Comparison of ENCODE assay signal across 18 mouse cellular contexts in genomic region chr11:63481676-63482310, GRCm38 (mm10).
DNase-seq lines count a peak whose midpoint lies in the region; ATAC-seq and TF ChIP-seq lines count a peak whose summit lies in the region.
"Had no signal": no experiment of that assay in that cellular context is flagged by ENCODE, and none has a peak within 500 bp of the region (broad histone marks: within the 10 kb centered on the region; RNA-seq: fewer than 3 reads in every experiment).

No protein-coding gene starts in this region.

- H3K27me3 ChIP-seq in kidney, embryonic 14.5 days (ENCODE audit: control insufficient read depth, insufficient read depth, low read length), result no peaks in the 10 kb centered on the region
- no peaks in the 10 kb centered on the region for H3K27me3 ChIP-seq in testis, adult 2 months (ENCODE audit: control insufficient read depth, insufficient read depth, low read length)
- H3K27me3 ChIP-seq in midbrain, embryonic 15.5 days (replicated peaks), result 0 out of 2 replicates have a peak, but pooled peaks cover 2% of the 10 kb centered on the region
- H3K27me3 ChIP-seq: hindbrain, embryonic 13.5 days had no signal

- TF ChIP-seq CTCF in testis, adult 2 months (IDR thresholded peaks at IDR 0.05; ENCODE audit: control insufficient read depth, insufficient read depth, insufficient replicate concordance, low read depth, low read length), result no peak

- ATAC-seq in kidney, embryonic 14.5 days (ENCODE audit: low FRiP score, low TSS enrichment), result no peak
- no peak for ATAC-seq in midbrain, embryonic 15.5 days (replicated peaks)
- ATAC-seq: forebrain, embryonic 13.5 days; forebrain, postnatal 0 days; hindbrain, postnatal 0 days had no signal

- no peak for TF ChIP-seq POLR2A in testis, adult 2 months (IDR thresholded peaks at IDR 0.05; ENCODE audit: control insufficient read depth, low read depth, low read length)

- H3K9me3 ChIP-seq in kidney, embryonic 14.5 days (ENCODE audit: control insufficient read depth, low read length), result peaks cover 4% of the 10 kb centered on the region
- H3K9me3 ChIP-seq in midbrain, embryonic 15.5 days, result no peaks in the 10 kb centered on the region

- no peak overlapping the region for H3K4me3 ChIP-seq in kidney, embryonic 14.5 days (ENCODE audit: low read length)
- H3K4me3 ChIP-seq in testis, adult 2 months (ENCODE audit: control insufficient read depth, low read depth, low read length), result no peak overlapping the region
- no peak overlapping the region for H3K4me3 ChIP-seq in midbrain, embryonic 15.5 days
- H3K4me3 ChIP-seq: forebrain, embryonic 13.5 days; hindbrain, embryonic 13.5 days had no signal

- peak; percentile 22 for DNase-seq in kidney, adult 11 months
- DNase-seq in kidney, adult 9 months, result peak; percentile 52
- DNase-seq in kidney, postnatal 4 days, result no peak
- no peak for DNase-seq in testis, postnatal 10 days (ENCODE audit: low spot score)
- DNase-seq: adrenal gland, adult 8-10 months; adrenal gland, postnatal 36 days; cerebellum, adult 11 months; cerebellum, adult 8-10 months; cerebellum, postnatal 25 days; forebrain, postnatal 0 days; gastrocnemius, postnatal 14 days; heart, postnatal 10 days had no signal

- no peaks in the 10 kb centered on the region for H3K36me3 ChIP-seq in kidney, embryonic 14.5 days (ENCODE audit: control insufficient read depth, insufficient read depth, low read length)
- no peaks in the 10 kb centered on the region for H3K36me3 ChIP-seq in testis, adult 2 months (ENCODE audit: control insufficient read depth, insufficient read depth, low read length)
- no peaks in the 10 kb centered on the region for H3K36me3 ChIP-seq in midbrain, embryonic 15.5 days (replicated peaks)
- H3K36me3 ChIP-seq: hindbrain, embryonic 13.5 days had no signal

- 90% methylated on average over 7 of the region's 7 CpGs for WGBS in kidney, embryonic 14.5 days
- 72% methylated on average over 7 of the region's 7 CpGs for WGBS in midbrain, embryonic 15.5 days

- no peak overlapping the region for H3K4me2 ChIP-seq in kidney, embryonic 14.5 days (replicated peaks; ENCODE audit: low read depth, low read length)
- no peak overlapping the region for H3K4me2 ChIP-seq in midbrain, embryonic 15.5 days
- H3K4me2 ChIP-seq: hindbrain, embryonic 13.5 days had no signal

- no peak overlapping the region for H3K9ac ChIP-seq in kidney, embryonic 14.5 days (ENCODE audit: low read depth, low read length)
- H3K9ac ChIP-seq in midbrain, embryonic 15.5 days, result no peak overlapping the region
- H3K9ac ChIP-seq: forebrain, embryonic 13.5 days; forebrain, postnatal 0 days; hindbrain, embryonic 13.5 days had no signal

- H3K27ac ChIP-seq in kidney, embryonic 14.5 days (ENCODE audit: low read depth, low read length), result no peak overlapping the region
- peak overlapping the region; percentile 62 for H3K27ac ChIP-seq in testis, adult 2 months (ENCODE audit: control insufficient read depth, insufficient read depth, low read depth, low read length)
- H3K27ac ChIP-seq in midbrain, embryonic 15.5 days, result no peak overlapping the region
- H3K27ac ChIP-seq: forebrain, embryonic 13.5 days; hindbrain, embryonic 13.5 days; hindbrain, postnatal 0 days had no signal

- no peaks in the 10 kb centered on the region for H3K4me1 ChIP-seq in kidney, embryonic 14.5 days (ENCODE audit: control insufficient read depth, insufficient read depth, low read length)
- H3K4me1 ChIP-seq in testis, adult 2 months (ENCODE audit: control insufficient read depth, insufficient read depth, low read length), result peaks cover 10% of the 10 kb centered on the region
- H3K4me1 ChIP-seq in midbrain, embryonic 15.5 days, result 0 out of 2 replicates have a peak, but pooled peaks cover 6% of the 10 kb centered on the region

Comparison
In these comparisons a context has a peak if more than half of its experiments do, and no peak if none do; other contexts are left out.
1. DNase-seq: peak in kidney, adult 11 months (single experiment) and kidney, adult 9 months (single experiment); none in kidney, postnatal 4 days (0 of 2) and testis, postnatal 10 days (single experiment).